Mouse (Mus musculus) gastrocnemius, adult 18-20 months (tissue): ENCODE results near the gene Gemin5. TPM values are rescaled to one million over a fixed set of nuclear protein-coding genes. Genes with fewer than 3 reads are reported as not detected.
A peak's percentile ranks its signal among the peaks of the same experiment; 100 is the strongest.
"Not testable (repeated sequence)": the region's sequence is repeated elsewhere in the genome, so short reads cannot be mapped to it uniquely, and the experiment has no call there.

Source experiments
- DNase-seq: peaks from one replicate; pipeline ENCODE4 v3.0.0; 2021; ENCODE audit warnings: low spot score
- total RNA-seq, 2 experiments: library from RNA; stranded (reverse); gene quantifications; 2 replicates each; pipeline ENCODE4 v1.2.3; 2021

The Gemin5 gene
- total RNA-seq, 2 experiments from 2014 or later, result 8.8 to 8.9 TPM

GRCm38 (mm10) chr11:58117044-58117652 is 51.2 kb downstream of the Gemin5 start:
- no peak for DNase-seq

GRCm38 (mm10) chr11:58116560-58116959 is 51.8 kb downstream of the Gemin5 start:
- DNase-seq, result no peak

- DNase-seq, result no peak
Measured at GRCm38 (mm10) chr11:58107664-58108337, 60.5 kb downstream of the Gemin5 start.

DNA sequence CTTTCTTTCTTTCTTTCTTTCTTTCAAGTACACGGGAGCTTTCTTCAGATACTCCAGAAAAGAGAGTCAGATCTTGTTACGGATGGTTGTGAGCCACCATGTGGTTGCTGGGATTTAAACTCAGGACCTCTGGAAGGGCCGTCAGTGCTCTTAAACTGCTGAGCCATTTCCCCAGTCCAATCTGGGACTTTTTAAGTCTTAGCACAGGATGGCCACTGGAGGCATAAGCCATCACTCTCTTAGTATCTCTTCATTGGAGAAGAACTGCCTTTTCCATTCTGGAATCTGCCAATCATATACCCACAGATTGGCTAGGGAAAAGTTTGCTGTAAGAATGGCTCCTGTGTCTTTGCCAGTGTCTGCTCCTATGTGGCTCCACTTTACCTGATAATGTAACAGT is 61.3 kb downstream of the Gemin5 start:
- DNase-seq, result no peak

- DNase-seq, result no peak
Measured at GRCm38 (mm10) chr11:58104351-58104791, 64.0 kb downstream of the Gemin5 start.

DNA sequence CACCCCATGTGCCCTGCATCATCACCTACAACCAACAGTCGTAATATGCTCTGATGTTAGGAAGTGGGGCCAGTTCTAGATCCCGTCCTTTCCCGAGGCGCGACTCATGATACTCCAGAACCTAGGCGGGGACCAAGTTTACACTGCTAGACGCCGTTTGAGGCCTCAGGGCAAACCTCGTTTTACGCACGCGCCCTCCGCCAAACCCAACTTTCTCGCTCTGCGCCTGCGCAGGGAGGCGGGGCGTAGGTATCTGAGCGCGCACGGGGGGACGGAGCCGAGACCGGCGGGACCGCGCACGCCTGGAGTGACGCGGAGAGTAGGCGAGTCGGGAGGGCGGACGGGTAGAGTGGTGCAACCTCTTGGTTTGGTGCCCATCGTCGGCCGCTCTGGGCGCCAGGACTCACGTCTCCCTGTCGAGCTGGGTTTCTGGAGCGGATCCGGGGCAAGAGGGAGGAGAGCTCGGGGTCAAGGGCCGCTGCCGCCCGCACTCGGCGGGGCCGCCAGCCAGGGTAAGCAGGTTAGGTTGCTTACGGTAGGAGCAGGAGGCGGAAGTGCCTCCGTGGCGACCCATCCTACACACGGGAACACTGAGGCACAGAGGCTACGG is 64.5 kb downstream of the Gemin5 start, which contains the start of gene Cnot8:
Gene Cnot8 (plus strand): TSS at position 457 of the 610 bp plus-strand sequence.
- DNase-seq, result peak; percentile 99

DNA sequence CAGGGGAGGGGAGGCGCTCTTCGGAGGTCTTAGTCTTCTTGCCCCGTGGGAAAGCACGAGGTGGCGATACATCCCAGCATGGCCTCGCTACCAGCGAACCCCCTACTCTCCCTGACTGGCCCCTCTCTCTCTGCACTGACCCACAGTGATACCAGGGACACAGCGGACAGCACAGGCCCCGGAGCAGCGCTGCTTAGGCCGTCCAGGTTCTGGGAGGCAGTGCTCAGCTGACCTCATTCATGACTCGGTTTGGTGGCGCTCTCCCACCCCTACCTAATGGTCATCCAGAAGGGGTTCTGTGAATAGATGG is 65.0 kb downstream of the Gemin5 start:
- no peak for DNase-seq

DNA sequence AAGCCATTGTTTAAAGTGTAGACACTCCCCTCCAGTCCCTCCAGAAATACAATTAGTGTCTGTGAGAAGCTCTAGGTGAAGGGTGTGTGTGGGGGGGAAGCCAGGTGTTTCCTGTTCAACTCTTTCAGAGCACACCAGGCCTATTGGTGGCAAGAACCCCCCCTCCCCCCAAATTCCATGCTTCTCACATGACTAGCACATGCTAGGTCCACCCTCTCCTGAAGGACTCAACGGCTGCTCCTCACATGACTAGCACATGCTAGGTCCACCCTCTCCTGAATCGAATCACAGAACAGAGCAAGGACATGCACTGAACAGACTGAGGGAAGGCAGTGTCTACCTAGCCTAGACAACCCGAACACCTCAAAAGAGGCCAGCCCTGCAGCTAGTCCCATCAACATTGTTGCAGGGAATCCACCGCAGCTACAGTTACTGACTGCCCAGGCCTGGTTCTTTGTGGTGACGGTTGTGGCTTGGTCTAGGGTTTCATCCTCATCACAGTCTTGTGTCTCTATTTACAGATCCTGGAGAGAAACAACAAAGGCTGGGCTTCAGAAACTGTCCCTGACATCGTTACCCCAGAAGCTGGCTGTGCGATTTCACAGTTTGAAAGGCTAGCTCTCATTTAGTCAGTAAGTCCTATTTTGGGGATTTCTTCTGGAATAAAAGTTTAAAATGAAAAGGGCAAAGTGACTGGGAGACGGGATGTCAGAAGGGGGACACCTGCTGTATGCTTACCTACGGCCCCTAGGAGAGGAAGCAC is 65.6 kb downstream of the Gemin5 start:
- DNase-seq, result no peak

DNA sequence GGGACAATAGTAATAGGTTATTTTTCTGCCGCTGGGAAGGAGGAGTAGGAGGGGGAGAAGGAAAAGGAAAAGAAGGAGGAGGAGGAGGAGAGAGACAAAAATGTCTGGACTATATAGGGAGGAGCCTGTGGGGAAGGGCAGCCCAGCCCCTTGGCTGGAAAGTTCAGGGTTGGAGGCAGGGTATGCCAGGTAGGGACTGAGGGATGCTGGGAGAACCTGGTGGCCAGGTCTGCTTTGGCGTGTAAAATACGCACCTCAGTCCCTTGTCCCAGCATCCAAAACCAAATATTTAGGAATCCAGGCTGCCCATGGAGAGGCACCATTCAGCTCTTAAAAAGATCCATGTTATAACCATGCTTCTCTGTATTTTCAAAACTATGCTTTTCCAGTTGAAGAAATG is 66.2 kb downstream of the Gemin5 start:
- no peak for DNase-seq

- DNase-seq, result no peak
Measured at GRCm38 (mm10) chr11:58101194-58101720, 67.1 kb downstream of the Gemin5 start.

- DNase-seq, result no peak
Measured at GRCm38 (mm10) chr11:58100006-58100405, 68.3 kb downstream of the Gemin5 start.

- not testable (repeated sequence) for DNase-seq
Measured at GRCm38 (mm10) chr11:58098366-58098720, 70.0 kb downstream of the Gemin5 start.

DNA sequence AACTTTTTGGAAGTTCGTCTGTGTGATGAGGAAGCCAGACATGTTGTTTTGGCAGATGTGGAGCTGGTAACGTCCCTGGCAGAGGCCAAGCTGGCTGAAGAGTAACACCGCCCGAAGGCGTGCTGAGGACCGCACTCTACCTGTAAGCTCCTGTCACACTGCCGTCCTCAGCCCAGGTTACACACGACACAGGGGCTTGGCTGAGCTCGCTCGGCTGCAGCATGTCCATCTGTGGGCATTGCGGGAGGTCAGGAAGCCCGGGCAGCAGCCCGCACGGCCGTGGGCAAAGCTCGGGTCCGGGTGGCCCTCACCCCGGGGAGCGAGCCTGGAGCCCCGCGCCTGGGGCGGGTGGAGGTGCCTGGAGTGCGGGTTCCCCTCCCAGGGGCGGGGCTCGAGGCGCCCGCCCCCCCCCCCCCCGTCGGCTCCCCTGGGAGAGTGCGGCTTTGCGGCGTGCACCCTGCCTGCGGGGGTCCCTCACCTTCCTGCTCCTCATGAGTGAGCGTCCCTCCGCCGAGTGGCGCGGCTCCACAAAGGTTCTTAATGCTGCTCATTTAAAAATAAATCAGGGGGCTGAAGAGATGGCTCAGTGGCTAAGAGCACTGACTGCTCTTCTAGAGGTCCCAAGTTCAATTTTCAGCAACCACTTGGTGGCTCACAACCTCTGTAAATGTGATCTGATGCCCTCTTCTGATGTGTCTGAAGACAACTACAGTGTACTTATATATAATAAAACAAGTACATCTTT is 70.5 kb downstream of the Gemin5 start:
- no peak for DNase-seq

DNA sequence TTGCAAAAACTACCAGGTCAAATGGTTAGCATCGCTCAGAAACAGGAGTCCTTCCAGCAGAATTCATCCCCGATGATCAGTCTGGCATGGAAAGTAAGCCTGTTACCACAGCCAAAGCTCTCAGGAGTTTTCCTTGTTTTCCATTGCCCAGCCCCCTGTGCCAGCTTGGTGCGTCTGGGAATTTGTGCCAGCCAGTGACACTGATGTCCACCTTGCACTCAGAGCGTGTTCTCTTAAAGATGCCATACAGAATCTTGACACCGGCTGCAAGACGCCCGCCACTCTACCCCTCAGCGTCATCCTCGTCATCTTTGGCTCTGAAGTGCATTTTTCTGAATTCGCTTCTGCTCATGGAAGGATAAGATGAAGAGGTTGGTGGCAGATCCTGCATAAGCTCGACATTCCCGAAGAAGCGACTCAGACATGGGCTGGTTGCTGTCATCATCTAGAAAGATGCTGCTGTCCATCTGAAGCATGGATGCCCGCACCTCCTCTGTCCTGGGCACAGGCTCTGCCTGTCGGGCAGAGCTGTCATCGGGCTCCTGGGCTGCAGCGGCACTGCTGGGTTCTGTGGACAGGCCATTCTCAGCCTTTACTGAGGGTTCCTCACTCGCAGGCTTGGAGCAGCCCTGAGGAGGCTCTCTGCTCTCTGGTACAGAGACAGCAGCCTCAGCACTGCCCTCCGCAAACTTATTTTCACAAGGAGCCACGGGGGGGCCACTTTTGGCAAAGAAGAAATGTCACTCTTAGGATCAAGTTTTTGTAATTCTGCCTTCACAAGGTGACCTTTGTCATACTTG is 71.3 kb downstream of the Gemin5 start:
- no peak for DNase-seq

DNA sequence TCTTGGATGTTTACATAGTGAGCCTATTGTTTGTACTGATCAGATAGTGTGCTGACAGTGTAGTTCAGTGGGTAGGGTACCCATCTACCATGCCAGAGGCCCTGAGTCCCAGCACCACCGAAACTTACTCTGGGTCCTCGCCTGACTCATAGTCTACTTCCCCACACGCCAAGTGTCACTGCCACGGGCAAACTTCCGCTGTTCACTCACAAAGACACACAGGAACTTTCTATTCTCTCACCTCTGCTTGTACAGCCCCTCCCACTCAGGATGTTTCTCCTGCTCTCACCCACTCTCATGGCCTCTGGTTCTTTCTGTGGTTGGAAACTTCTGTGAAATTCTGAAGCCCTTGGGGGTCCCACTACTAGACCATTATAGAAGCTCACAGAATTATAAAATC is 72.2 kb downstream of the Gemin5 start:
- no peak for DNase-seq

GRCm38 (mm10) chr11:58095561-58095960 is 72.8 kb downstream of the Gemin5 start:
- no peak for DNase-seq

- no peak for DNase-seq
Measured at GRCm38 (mm10) chr11:58094766-58095165, 73.6 kb downstream of the Gemin5 start.

DNA sequence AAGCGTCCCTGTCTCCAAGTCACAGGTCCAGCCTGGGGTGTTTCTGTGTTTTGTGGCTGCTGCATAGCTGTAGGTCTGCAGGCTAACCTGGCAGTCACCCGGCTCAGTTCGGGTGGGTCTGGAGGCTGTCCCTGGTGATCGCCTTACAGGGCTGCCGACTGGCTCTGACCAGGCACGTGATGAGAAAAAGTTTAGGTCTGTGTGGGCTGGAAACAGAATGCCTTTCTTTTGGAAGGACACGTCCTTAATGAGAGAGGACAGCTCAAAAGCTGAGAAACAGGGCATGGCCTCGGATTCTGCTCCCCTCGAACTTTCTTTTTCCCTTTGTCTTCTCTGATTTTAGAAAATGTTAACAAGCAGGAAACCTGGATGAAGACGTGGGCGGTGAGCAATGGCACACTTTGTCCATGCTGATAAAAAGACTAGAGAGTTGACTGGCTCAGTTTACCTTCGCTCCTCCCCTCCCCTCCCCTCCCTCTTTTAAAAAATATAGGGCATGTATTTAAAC is 75.3 kb downstream of the Gemin5 start, which contains the start of gene Gm12248:
Gene Gm12248 (minus strand): TSS at position 114 of the 508 bp plus-strand sequence.
- peak; percentile 45 for DNase-seq

- DNase-seq, result no peak
Measured at GRCm38 (mm10) chr11:58092541-58092940, 75.8 kb downstream of the Gemin5 start.

DNA sequence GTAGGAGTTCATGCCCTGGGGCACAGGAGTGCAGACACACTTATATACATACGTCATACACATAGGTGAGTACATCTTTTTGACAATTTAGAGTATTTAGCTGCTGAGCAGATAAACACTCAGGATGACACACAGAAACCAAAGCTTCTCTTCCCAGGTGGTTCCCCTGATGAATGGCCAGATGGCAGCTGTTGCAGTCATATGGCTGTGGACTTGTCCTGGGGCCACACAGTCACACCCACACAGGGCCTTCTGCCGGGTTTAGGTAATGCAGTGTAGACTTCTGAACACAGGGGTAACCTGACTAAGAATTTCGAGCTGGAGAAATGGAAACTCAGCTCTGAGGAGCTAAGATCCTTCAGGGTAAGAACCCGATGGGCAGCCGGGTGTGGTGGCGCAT is 86.6 kb downstream of the Gemin5 start:
- no peak for DNase-seq
